Mouse (Mus musculus) neural tube, embryonic 13.5 days (tissue): ENCODE results near the gene Gm8232. TPM values are rescaled to one million over a fixed set of nuclear protein-coding genes. Genes with fewer than 3 reads are reported as not detected.
"Not testable (repeated sequence)": the region's sequence is repeated elsewhere in the genome, so short reads cannot be mapped to it uniquely, and the experiment has no call there.

Experiments used
- ATAC-seq: fragments of 200-750 bp; cut with Nextera tagmentation; 2 replicates; pipeline ENCODE4 v1.8.0; 2017; ENCODE audit warnings: low read depth, mild to moderate bottlenecking, moderate TSS enrichment, moderate library complexity
- H3K27ac ChIP-seq: fragments of 300-500 bp; sonication (generic); replicated peaks from 2 replicates; pipeline ENCODE4 v1.5.1; 2015; ENCODE audit warnings: moderate library complexity, mild to moderate bottlenecking, inconsistent platforms
- H3K27me3 ChIP-seq: fragments of 300-500 bp; sonication (generic); 2 replicates; pipeline ENCODE4 v1.6.1; 2015; ENCODE audit warnings: mild to moderate bottlenecking, inconsistent platforms
- H3K36me3 ChIP-seq: fragments of 300-500 bp; sonication (generic); 2 replicates; pipeline ENCODE4 v1.6.1; 2015; ENCODE audit warnings: mild to moderate bottlenecking, inconsistent platforms
- H3K4me1 ChIP-seq: fragments of 300-500 bp; sonication (generic); replicated peaks from 2 replicates; pipeline ENCODE4 v1.6.1; 2015; ENCODE audit warnings: inconsistent platforms
- H3K4me2 ChIP-seq: fragments of 300-500 bp; sonication (generic); 2 replicates; pipeline ENCODE4 v1.6.1; 2015; ENCODE audit warnings: inconsistent platforms, mild to moderate bottlenecking, moderate library complexity
- H3K4me3 ChIP-seq: fragments of 300-500 bp; sonication (generic); 2 replicates; pipeline ENCODE4 v1.5.1; 2015; ENCODE audit warnings: mild to moderate bottlenecking, inconsistent platforms
- H3K9ac ChIP-seq: fragments of 300-500 bp; sonication (generic); 2 replicates; pipeline ENCODE4 v1.6.1; 2015; ENCODE audit warnings: moderate library complexity, mild to moderate bottlenecking, inconsistent platforms
- H3K9me3 ChIP-seq: fragments of 300-500 bp; sonication (generic); 2 replicates; pipeline ENCODE4 v1.6.1; 2016; ENCODE audit warnings: inconsistent platforms
- WGBS: fragments of 180-500 bp; shearing (Covaris S2); methylation state at CpG from one replicate; pipeline ENCODE4 v1.1.7; 2015; 5-methylcytosine and 5-hydroxymethylcytosine counted together
- polyA plus RNA-seq: library from polyadenylated mRNA; unstranded; fragments of >200 nt; fragmentation: Nextera tagmentation; extraction: Ambion mirVana; gene quantifications from 2 replicates; pipeline ENCODE4 v1.2.1, GENCODE M21; 2015

Gene Gm8232
- polyA plus RNA-seq = not detected in 2 replicates

DNA sequence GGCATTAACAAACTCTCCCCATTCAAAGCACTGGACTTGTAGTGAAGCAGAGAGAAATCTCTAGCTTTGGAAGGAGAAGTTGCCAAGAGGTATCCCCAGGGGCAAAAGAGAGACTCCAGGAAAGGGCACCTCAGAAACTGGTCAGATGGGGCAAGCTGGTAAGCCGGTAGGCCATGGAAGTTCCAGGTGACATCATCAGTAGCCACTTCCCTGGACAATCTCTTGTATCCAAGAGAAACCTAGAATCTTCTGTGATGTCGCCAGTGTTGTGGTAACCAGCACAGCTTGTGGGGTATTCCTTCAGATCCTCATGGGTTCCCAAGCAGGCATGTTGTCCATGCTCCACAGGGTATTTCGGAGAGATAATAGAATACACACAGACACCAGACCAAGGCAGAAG is at the start of gene Gm8232:
Gene Gm8232, plus strand, starts transcription at position 301 of the 400 bp plus-strand sequence.
- H3K27ac ChIP-seq, H3K9me3 ChIP-seq, H3K36me3 ChIP-seq, H3K27me3 ChIP-seq, H3K4me3 ChIP-seq, H3K4me2 ChIP-seq, ATAC-seq, H3K4me1 ChIP-seq, H3K9ac ChIP-seq: not testable (repeated sequence)
- WGBS = 92% methylated on average over 3 of the region's 3 CpGs

- not testable (repeated sequence) for ATAC-seq, H3K9me3 ChIP-seq, H3K27ac ChIP-seq, H3K27me3 ChIP-seq, H3K4me2 ChIP-seq, H3K9ac ChIP-seq, H3K36me3 ChIP-seq, H3K4me1 ChIP-seq, H3K4me3 ChIP-seq
- 86% methylated on average over 4 of the region's 4 CpGs for WGBS
These were observed 49.2 kb upstream of the Gm8232 start for GRCm38 (mm10) chr14:44384233-44384632.

DNA sequence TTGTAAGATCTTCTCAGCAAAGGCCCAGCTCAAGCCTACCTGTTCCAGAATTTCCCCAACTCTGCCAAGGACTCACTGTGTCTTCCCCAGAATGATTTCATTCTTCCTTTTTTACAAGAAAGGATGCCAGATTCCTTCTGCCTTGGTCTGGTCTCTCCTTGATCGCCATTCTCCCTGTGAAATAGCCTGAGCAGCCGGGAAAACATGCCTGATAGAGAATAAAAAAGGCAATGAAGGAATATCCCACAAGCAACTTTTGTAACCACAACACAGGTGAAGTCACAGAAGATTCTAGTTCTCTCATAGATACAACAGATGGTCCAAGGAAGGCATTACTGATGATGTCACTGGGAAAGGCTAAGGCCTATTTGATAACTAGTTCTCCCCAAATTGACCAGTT is 22.8 kb upstream of the Gm8232 start, which contains the start of gene Gm3371:
Gene Gm3371, minus strand, starts transcription at position 101 of the 400 bp plus-strand sequence.
- H3K9me3 ChIP-seq, H3K36me3 ChIP-seq, H3K27me3 ChIP-seq, H3K4me3 ChIP-seq, H3K4me2 ChIP-seq, ATAC-seq, H3K9ac ChIP-seq, H3K27ac ChIP-seq, H3K4me1 ChIP-seq: not testable (repeated sequence)
- WGBS = no CpG with 5 or more reads among the region's 2 CpGs

Other genes starting within 250 kb of the Gm8232 start
- not detected in 2 replicates for gene Gm8212, start 236.0 kb upstream of the Gm8232 start, polyA plus RNA-seq
- gene 4930503E14Rik, start 220.4 kb upstream of the Gm8232 start, polyA plus RNA-seq = not detected in 2 replicates
- not detected in 2 replicates for gene Gm8220, start 148.1 kb upstream of the Gm8232 start, polyA plus RNA-seq
- gene Gm5930, start 95.1 kb upstream of the Gm8232 start, polyA plus RNA-seq = not detected in 2 replicates
- not detected in 2 replicates for gene Gm8229, start 68.3 kb upstream of the Gm8232 start, polyA plus RNA-seq
- gene Gm3371, start 22.9 kb upstream of the Gm8232 start, polyA plus RNA-seq = not detected in 2 replicates
- gene BC061237, start 58.8 kb downstream of the Gm8232 start, polyA plus RNA-seq = 0.20 TPM in 1 of 2 replicates, not detected in the other
- not detected in 2 replicates for gene Gm17093, start 84.6 kb downstream of the Gm8232 start, polyA plus RNA-seq
- 0.17 TPM in 1 of 2 replicates, not detected in the other for gene Gm8247, start 149.5 kb downstream of the Gm8232 start, polyA plus RNA-seq
- not detected in 2 replicates for gene Gm5624, start 194.3 kb downstream of the Gm8232 start, polyA plus RNA-seq